Mouse (Mus musculus) adrenal gland, postnatal 10 days (tissue): ENCODE data around the gene Klc1. TPM values are rescaled to one million over a fixed set of nuclear protein-coding genes. Genes with fewer than 3 reads are reported as not detected.
A peak's percentile ranks its signal among the peaks of the same experiment; 100 is the strongest.

Experiments
- DNase-seq: peaks from one replicate; pipeline ENCODE4 v3.0.0; 2021; ENCODE audit warnings: mixed read lengths
- total RNA-seq, 2 experiments: library from RNA; stranded (reverse); gene quantifications; 2 replicates each; pipeline ENCODE4 v1.2.3; 2021

Klc1 gene
- total RNA-seq, 2 experiments from 2014 or later = 94.0 to 133 TPM

DNA sequence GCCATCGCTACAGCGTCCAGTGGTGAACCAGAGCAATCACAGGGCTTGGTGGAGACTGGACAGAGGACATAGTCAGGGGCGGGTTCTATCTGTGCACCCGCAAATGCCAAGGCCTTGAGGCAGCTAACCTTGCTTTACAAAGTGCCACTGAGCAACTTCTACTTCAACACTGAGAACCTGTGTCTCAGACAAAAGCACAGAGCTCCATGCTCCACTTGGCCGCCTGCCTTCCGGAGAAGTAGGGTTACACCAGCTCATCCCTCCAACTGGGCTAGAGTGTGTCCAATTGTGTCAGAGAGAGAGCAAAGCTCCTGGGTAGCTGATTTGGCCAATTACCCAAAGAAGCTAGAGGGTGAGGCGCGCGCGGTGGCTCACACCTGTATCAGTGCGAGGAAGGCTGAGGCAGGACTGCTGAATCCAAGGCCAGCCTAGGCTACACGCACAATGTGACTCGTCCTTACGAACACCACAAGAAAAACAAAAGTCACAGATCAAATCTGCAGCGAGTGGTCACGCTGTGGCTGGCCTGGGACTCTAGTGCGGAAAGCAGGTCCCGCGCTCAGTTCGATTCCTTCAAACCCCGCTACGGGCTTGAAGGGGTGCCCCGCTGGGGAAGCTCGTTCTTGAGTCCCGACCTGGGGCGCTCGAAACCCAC, 54.6 kb downstream of the Klc1 start:
- DNase-seq = peak; percentile 82

DNA sequence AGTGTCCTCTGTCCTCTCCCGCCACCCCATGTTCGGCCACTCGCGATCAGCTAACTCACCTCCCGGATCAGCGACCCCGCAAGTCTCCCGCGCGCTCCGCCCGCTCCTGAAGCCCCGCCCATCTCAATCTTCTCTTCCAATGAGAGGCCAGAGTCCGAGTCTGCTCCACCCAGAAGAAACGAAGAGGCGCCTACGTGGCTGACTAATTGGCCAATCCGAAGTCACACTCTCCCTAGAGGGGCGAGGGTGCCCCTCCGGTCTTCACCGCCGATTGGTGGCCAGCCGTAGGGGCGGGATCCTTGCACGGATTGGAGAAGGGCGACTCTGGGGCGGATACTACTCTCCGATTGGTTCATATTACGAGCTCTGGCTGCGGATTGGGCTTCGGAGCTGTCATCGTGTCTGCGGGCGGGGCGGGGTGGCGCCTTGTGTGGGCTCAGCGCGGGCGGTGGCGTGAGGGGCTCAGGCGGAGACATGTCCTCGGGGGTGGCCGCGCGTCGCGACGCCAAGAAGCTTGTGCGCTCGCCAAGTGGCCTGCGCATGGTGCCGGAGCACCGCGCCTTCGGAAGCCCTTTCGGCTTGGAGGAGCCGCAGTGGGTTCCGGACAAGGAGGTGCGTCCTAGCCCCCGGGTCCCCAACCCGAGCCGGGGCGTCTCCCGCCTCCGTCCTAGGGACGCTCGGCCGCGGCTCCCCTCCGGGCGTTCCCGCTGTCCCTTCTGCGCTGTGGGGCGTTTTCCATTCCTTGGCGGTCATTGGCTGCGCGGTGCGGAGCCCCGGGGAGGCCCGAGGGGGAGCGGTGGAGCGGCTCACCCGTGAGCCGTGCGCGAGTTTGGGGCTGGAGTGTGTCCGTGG, 55.3 kb downstream of the Klc1 start, which contains the start of the genes Xrcc3 and Zfyve21:
Xrcc3 (minus strand) TSS at position 108 of the 852 bp plus-strand sequence.
Zfyve21 (plus strand) TSS at position 405 of the 852 bp plus-strand sequence.
- DNase-seq = peak; percentile 97

DNA sequence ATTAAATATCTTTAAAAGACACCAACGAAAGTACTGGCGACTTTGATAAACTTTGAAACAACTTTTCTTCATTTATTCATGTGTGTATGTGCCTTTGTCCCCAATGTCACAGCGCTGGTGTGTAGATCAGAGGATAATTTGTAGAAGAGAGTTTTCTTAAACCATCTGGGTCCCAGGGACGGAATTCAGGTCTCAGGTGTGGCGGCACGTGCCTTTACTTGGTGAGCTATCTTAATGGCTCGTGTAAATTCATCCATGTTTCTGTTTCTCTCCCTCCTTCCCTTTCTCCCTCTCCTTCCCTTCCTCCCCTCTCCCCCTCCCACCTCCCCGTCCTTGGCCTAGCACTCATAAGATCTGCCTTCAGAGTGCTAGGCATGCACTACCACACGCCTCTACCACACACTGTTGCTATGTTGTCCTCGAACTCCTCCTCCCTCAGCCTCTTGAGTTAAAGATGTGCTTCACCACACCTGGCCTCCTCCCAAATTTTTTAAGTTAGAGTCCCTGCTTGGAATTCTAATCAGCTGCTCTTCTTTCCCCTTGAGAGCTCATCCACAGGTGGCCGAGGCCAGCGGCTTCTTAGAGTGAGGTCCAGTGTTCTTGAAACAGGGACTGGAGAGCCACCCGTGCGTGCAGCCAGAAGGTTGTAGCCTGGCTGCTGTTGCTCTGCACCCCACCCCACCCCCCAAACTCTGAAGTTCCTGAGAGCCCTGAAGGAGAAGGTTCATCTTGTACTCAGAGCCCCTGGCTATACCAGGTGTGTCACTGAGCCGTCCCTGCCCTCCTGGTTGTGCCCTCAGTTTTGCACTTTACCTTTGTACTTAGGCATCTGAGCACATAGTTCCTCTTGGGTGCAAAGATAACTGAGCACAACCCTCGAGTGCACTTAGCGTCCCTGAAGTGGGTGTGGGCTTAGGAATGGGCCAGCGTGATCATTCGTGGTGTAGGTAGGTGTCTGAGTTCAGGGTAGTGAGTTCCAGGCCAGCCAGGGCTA, 56.4 kb downstream of the Klc1 start:
- DNase-seq = no peak

DNA sequence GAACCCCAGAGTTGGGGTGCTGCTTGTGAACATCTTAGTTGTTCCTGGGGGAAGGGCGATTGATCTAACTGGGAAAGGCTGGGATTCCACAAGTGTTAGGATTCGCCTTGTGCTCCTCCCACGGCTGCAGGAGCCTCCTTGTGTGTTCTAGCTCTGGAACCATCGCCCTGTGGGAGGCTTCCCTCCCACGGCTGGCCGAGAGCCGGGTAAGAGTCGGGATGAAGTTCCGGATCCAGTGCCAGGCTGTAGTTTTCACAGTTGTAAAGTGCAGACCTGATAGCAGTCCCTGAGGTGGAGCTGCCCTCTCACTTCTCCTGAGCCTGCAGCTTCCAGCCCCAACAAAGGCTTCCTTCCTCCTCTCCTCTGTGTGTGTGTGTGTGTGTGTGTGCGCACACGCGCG, 57.9 kb downstream of the Klc1 start:
- peak; percentile 66 for DNase-seq

DNA sequence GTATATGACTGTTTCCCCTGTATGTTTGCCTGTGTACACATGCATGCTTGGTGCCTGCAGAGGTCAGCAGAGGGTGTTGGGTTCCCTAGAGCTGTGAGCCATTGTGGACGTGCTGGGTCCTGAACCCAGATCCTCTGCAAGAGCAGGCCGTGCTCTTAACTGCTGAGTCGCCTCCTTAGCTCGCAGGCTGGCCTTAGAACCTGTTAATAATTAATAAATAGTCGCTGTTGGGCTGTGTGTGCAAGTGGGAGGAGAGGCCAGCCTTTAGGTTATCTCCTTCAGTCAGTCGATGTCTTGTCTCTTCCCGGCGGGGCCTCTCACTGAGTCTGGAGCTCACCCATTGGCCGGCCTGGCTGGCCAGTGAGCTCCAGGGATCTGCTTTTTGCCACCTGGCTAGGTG, 58.3 kb downstream of the Klc1 start:
- DNase-seq = no peak

DNA sequence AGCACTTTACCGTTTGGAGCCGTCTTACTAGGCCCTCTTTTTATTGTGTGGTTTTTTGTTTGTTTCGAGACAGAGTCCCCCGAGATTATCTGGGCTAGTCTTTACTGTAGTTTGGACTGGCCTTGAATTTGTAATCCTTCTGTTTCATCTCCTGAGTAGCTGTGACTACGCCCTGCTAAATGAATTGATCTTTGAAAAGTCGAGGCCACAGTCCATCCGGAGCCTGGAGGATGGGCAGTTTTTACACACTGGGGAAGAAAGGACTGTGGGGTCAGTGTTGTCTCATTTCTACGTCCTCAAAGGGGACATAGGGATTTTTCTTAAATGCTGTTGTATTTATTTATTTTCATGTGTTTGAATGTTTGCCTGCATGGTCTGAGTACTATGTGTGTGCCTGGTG, 59.3 kb downstream of the Klc1 start:
- DNase-seq = no peak

DNA sequence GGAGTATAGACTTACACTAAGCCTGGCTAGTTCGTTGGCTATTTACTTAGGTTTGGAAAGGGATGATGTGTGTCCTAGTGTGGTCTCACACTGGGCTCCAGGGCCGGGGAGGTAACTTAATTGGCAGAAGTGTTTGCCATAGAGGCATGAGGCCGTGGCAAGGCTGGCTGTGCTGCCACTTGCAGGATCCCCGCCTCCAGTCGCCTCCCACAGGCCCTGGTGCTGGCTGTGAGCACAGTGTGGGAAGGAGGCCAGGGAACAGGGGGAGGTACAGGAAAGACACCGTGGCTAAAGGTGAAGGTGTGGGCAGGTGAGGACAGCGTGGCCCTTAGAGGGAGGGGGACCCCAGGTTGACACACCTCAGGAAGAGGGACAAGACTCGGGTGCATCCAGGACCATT, 61.3 kb downstream of the Klc1 start:
- DNase-seq = peak; percentile 71

DNA sequence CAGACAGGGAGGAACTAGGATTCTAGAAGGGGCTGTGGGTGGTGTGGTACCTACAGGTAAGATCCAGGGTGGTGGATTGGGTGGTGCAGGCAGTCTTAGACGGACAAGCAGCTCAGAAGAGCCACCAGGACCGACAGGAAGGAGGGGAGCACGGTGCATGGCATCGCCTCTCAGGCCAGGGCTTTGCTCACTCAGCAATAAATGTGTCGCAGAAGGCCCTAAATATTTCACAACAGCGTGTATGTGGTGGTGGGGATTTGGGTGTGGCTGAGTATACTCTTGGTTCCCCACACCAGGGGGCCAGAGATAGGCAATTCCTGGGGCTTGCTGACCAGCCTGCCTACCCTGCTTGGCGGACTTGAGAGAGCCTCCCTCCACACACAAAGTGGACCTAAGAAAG, 62.1 kb downstream of the Klc1 start:
- DNase-seq = no peak

DNA sequence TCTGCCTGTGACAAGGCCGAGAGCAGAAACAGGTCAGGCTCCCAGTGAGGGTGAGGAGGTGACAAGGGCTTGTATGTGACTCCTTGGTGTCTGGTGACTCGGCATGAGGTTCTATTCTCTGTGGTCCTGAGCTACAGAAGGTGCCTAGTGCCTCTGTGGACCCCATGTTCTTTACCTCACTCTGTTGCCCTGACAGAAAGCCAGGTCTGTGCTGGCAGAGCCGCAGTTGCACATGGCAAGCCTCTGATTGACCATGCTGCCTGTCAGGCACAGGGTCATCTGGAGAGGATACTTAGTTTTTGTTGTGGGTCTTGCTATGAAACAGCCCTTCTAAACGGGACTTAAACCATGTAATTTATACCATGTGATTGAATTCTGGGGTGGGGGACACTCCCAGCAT, 63.3 kb downstream of the Klc1 start:
- no peak for DNase-seq

DNA sequence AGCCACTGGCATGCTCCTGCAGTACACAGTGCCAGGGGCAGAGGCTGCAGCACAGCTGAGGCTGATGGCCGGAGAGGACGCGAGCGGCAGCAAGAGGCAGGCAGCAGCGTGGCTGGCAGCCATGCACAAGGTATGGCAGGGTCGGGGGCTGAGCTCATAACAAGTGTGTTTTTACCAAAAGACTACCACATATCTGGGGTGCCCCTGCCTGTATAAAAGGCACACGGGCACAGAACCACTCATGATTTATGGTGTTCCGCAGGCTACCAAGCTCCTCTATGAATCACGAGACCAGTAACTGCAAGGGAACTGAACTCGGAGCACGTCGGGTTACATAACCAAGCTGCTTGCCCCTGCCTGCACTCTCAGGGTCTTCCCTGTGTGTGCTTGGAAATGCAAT, 68.9 kb downstream of the Klc1 start:
- DNase-seq = no peak

DNA sequence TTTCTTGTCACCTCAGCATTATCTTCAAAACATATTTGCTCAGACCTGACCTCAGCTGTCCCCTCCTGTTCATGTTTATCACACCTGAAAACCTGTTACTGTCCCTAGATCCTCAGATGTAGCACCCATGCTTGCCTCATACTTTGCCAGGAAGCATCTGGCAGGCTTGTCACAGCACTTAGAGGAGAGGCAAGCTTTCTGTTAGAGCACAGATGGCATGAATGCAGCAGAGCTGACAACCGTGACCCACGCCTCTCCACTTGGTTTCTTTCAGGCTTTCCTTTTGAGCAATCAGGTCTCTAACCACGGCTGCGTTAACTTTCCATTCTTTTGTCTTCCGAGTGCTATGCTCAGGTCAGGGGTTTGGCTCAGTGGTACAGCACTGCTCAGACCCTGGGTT, 70.8 kb downstream of the Klc1 start:
- no peak for DNase-seq

DNA sequence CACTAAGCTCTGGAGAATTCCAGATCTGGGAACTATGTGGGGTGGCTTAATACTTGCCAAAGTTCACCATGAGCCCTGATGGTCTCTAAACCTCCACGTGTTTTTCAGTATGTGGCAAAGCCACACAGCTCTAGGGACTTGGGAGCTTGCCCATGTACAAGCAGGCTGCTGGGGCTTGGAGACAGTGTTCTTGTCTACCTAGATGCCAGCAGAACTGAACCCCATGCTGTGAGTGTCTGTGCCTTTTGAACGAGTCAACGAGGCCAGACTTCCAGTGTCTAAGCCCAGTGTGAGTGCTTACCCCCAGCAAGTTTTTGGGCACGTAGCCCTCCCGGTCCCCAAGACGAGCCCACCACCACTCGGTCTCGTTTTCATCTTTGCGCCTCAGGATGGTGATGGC, 71.3 kb downstream of the Klc1 start:
- no peak for DNase-seq

DNA sequence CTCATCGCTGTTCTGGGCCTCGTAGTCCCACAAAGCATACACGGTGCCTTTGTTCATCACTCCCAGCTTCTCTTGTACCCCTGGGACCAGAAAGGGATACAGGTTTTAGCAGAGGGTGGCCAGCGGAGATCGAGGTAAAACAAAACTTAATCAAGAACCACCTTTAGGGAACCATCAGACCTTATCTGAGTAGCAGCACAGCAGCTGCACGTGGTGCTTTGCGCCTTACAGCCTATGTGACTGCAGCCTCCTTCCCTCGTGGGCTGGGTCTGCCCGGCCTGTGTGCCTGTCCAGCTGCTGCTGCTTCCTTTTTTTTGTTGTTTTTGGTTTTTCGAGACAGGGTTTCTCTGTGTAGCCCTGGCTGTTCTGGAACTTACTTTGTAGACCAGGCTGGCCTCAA, 71.7 kb downstream of the Klc1 start:
- no peak for DNase-seq

DNA sequence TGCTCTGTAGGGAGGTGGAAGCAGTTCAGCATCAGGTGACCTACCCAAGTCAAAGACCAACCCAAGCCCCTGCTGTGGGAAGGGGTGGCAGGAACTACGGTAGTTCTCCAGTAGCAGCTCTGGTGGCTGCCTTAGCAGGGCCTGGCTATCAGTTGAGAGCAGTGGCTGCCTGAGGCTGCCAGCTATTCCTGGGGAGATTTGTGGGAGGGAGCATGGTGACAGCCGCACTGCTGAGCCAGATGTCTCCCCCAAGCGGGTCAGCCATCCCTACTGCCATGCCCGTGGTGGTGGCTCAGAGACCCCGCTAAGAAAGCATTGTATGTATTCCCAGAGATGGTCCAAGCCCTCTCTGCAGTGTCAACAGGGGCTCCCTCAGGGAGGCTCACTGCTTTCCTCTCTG, 74.0 kb downstream of the Klc1 start:
- no peak for DNase-seq

DNA sequence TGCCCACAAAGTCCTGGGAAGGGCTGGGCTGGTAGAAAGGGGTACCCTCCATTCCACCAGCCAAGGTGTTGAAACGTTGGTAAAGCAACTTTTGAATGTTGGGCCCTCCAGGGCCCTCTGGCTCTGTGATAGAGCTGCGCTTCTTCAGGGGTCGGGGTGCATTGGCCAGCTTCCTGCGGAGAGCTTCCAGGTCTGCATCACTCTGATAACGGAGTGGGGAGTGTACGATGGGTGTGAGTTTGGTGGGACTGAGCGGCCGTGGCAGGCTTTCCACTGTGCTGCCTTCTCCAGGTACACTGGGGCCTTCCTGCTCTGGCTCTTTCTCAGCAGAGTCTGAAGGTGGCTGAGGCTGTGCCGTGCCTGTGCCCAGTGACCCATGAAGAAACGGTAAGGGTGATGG, 74.8 kb downstream of the Klc1 start:
- no peak for DNase-seq

DNA sequence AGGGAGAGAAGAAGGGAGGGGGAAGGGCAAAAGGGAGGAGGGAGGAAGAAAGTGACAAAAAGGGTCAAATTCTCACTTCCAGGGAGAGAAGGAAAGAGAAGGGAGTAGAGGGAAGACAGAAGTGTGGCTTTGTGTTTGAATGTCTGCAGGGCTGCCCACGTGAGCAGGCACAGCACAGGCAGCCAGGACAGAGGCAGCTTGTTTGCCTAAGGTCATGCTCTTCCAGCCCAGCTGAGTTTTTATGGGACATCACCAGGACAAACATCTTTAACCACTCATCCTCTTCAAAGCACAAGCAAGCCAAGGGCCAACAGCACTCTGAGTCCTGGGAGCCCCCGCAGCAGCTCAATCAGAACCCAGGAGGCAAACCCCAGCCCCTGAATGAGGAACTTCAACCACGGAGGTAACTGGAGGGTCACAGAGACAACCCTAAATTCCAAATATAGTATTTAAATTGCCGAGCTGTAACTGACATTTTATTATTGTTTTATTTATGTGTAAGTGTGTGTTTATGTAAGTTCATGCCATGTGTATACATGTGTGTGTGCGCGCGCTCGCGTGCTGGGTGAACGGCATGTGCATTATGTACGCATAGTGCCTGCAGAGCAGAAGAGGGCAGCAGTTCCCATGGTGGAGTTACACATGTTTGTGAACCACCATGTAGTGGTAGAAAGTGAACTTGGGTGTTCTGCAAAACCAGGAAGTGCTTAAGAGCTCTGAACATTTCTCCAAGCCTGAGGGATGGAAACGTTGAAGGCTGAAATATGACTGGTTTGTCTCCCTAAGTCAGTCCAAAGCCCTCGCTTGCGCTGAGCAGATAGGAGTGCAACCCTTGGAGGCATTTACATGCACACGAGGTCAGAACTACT, 84.2 kb downstream of the Klc1 start:
- no peak for DNase-seq

DNA sequence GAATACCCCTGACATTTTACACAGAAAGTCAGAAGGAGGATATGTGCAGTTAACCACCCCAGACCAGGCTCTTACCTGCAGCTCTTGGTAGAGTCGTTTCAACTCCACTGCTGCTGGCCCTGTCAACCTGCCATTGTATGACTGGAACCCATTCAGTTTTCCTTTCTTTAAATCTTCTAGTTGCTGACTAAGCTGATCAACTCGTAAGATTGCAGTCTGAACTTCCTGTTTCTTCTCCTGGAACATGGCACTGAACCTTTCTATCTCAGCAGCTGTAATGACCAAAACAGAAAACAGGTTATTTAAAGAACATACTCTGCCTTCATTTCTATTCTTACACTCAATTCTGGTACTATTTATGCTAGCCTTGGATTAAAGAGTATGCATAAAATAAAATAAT, 84.8 kb downstream of the Klc1 start:
- no peak for DNase-seq

DNA sequence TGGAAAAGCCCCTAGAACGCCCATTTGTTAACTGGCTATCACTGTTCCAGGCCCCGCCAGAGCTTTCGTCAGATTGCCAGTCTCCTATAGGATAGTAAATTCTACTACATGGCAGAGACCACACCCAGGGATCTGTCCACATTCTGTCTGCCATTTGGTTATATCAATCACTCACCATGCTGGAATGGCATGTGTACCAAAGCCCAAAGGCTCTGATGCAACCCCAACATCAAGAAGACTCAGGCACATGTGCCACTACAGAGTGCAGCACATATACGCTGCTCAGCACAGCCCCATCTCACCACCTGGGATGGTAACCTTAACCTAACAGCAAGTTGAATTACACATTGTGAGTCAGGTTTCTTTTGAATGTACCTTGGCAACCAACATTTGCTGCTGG, 87.3 kb downstream of the Klc1 start:
- no peak for DNase-seq

DNA sequence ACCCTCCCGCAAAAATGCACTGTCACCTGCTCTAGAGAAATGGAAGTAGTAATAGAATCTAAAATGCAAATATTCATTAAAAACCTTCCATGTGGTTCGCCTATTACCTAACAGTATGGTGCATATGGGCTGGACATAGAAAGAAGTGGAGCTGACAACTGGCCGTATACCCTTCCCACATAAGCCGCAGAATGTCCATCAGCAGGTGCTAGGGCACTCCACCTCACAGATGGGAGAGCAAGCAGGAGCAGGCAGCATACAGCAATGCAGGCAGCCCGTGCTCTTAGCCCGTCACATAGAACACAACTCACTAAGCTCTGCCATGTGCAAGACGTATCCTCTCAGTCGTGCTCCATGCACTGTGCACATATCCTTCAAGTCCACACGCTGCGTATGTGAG, 88.2 kb downstream of the Klc1 start:
- DNase-seq = no peak

DNA sequence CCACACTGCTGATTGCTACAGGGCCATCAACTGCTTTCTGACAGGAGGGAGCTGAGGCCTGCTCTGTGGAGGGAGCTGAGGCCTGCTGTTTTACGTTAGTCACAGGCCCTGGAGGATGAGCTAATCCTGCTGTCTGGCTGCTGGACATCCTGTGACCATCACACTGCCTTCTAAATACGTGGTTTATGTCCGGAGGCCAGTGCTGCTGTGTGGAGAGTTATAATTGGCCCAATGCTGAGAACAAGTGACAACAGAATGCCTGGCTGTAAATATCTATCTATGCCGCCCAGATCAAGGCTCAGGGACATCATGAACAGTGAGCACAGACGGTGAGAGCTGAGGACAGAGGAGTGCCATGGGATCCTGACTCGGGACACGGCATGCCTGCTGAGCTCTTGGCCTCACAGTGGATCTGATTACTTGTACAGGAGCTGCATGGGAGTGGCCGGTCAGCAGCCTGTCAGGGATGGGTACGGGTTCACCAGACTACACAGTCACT, 89.7 kb downstream of the Klc1 start:
- peak; percentile 33 for DNase-seq

DNA sequence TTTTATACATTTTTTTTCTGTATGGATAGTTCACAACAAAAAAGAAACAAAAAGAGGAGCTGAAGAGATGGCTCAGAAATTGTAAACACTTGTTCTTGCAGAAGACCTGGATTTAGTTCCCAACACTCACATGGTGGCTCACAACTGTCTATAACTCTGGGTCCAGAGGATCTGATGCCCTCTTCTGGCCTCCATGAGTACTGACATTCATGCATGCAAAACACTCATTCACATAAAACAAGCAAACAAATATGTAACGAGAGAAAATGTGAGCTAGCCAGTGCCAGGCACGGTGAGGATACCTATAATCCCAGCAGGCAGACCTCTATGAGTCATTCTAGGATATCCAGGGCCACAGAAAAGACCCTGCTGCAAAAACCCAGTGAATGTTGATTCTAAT, 92.6 kb downstream of the Klc1 start:
- DNase-seq = no peak
